ENCODE assay signal across 19 mouse cellular contexts in the genomic region with DNA sequence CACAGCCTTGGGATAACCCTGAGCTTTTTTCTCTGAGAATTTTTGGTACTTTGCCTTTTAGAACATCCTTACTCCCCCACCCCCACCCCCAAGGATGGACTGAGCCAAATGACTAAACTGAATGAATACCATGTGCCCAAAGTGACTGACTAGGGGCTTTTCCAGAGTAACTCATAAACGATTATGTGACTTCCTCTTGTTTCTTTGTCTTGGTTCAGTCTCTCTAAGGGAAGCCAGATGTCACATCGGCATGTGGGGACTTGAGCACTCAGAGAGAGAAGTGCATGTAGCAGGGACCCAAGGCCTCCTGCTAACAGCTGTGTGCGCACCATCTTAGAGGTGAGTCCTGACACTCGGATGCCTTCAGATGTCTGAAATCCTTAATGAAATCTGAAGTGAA.
DNase-seq lines count a peak whose midpoint lies in the region; ATAC-seq lines count a peak whose summit lies in the region.
"Had no signal": no experiment of that assay in that cellular context is flagged by ENCODE, and none has a peak within 500 bp of the region (broad histone marks: within the 10 kb centered on the region; RNA-seq: fewer than 3 reads in every experiment).

No protein-coding gene starts in this region.

- intact Hi-C loops in heart, postnatal 10 days (cut with DNase I): no loop called here

- H3K4me2 ChIP-seq in hindbrain, embryonic 11.5 days (replicated peaks; ENCODE audit: low read depth, low read length): no peak overlapping the region
- H3K4me2 ChIP-seq in embryonic facial prominence, embryonic 15.5 days (replicated peaks): no peak overlapping the region
- H3K4me2 ChIP-seq in forebrain, embryonic 15.5 days (replicated peaks): no peak overlapping the region
- H3K4me2 ChIP-seq: forebrain, embryonic 12.5 days; intestine, embryonic 15.5 days; limb, embryonic 12.5 days; liver, embryonic 15.5 days; neural tube, embryonic 13.5 days had no signal

- no peak for ATAC-seq in hindbrain, embryonic 11.5 days (ENCODE audit: low FRiP score)
- ATAC-seq in common myeloid progenitor, adult 5-6 weeks (replicated peaks; ENCODE audit: low read depth, poor library complexity, severe bottlenecking): 0 out of 2 replicates have a peak, but pooled peaks have one; percentile 15
- 0 out of 2 replicates have a peak, but pooled peaks have one; percentile 7 for ATAC-seq in embryonic facial prominence, embryonic 15.5 days (ENCODE audit: insufficient number of reproducible peaks, low FRiP score, low TSS enrichment, low read depth)
- ATAC-seq in forebrain, embryonic 15.5 days (replicated peaks): no peak
- ATAC-seq: intestine, embryonic 15.5 days had no signal

- peaks cover 12% of the 10 kb centered on the region for H3K4me1 ChIP-seq in hindbrain, embryonic 10.5 days (replicated peaks)
- H3K4me1 ChIP-seq in hindbrain, embryonic 11.5 days (replicated peaks; ENCODE audit: control insufficient read depth, insufficient read depth, low read length): no peaks in the 10 kb centered on the region
- no peaks in the 10 kb centered on the region for H3K4me1 ChIP-seq in embryonic facial prominence, embryonic 15.5 days
- H3K4me1 ChIP-seq in forebrain, embryonic 15.5 days: no peaks in the 10 kb centered on the region
- H3K4me1 ChIP-seq: forebrain, embryonic 12.5 days; intestine, embryonic 15.5 days; neural tube, embryonic 13.5 days had no signal

- no peaks in the 10 kb centered on the region for H3K9me3 ChIP-seq in hindbrain, embryonic 10.5 days
- no peaks in the 10 kb centered on the region for H3K9me3 ChIP-seq in hindbrain, embryonic 11.5 days (ENCODE audit: control insufficient read depth, low read length)
- H3K9me3 ChIP-seq in embryonic facial prominence, embryonic 15.5 days (replicated peaks): no peaks in the 10 kb centered on the region
- no peaks in the 10 kb centered on the region for H3K9me3 ChIP-seq in forebrain, embryonic 15.5 days
- H3K9me3 ChIP-seq: forebrain, embryonic 12.5 days; intestine, embryonic 15.5 days; limb, embryonic 12.5 days; liver, embryonic 15.5 days; midbrain, embryonic 10.5 days; neural tube, embryonic 13.5 days had no signal

- no peak overlapping the region for H3K4me3 ChIP-seq in hindbrain, embryonic 10.5 days
- H3K4me3 ChIP-seq in hindbrain, embryonic 11.5 days (ENCODE audit: low read depth, low read length): no peak overlapping the region
- H3K4me3 ChIP-seq in embryonic facial prominence, embryonic 15.5 days (replicated peaks): no peak overlapping the region
- H3K4me3 ChIP-seq in forebrain, embryonic 15.5 days: no peak overlapping the region
- H3K4me3 ChIP-seq: forebrain, embryonic 12.5 days; intestine, embryonic 15.5 days; limb, embryonic 12.5 days; liver, embryonic 15.5 days; midbrain, embryonic 10.5 days; neural tube, embryonic 13.5 days had no signal

- WGBS in hindbrain, embryonic 10.5 days: 63% methylated on average over 4 of the region's 4 CpGs
- WGBS in hindbrain, embryonic 11.5 days: 49% methylated on average over 4 of the region's 4 CpGs
- WGBS in embryonic facial prominence, embryonic 15.5 days: 25% methylated on average over 4 of the region's 4 CpGs
- WGBS in forebrain, embryonic 15.5 days: 66% methylated on average over 4 of the region's 4 CpGs

- H3K36me3 ChIP-seq in hindbrain, embryonic 10.5 days: no peaks in the 10 kb centered on the region
- H3K36me3 ChIP-seq in hindbrain, embryonic 11.5 days (ENCODE audit: control insufficient read depth, insufficient read depth, low read length): no peaks in the 10 kb centered on the region
- H3K36me3 ChIP-seq in embryonic facial prominence, embryonic 15.5 days: no peaks in the 10 kb centered on the region
- no peaks in the 10 kb centered on the region for H3K36me3 ChIP-seq in splenic B cell, adult 2 months (ENCODE audit: control insufficient read depth, insufficient read depth, low read length, poor library complexity, severe bottlenecking)
- H3K36me3 ChIP-seq in forebrain, embryonic 15.5 days: no peaks in the 10 kb centered on the region
- H3K36me3 ChIP-seq: forebrain, embryonic 12.5 days; intestine, embryonic 15.5 days; limb, embryonic 12.5 days; liver, embryonic 15.5 days; midbrain, embryonic 10.5 days; neural tube, embryonic 13.5 days had no signal

- DNase-seq in hindbrain, embryonic 10.5 days (ENCODE audit: low spot score): no peak
- DNase-seq in hindbrain, embryonic 11.5 days (ENCODE audit: low spot score): no peak
- peak; percentile 19 for DNase-seq in splenic B cell, adult 2 months (ENCODE audit: low read depth, low spot score)
- no peak for DNase-seq in heart, postnatal 10 days
- DNase-seq: cerebellum, postnatal 10 days; gastrocnemius, postnatal 36 days; lung, postnatal 14 days; right cerebral cortex, postnatal 14 days had no signal

- no peaks in the 10 kb centered on the region for H3K27me3 ChIP-seq in hindbrain, embryonic 10.5 days (ENCODE audit: insufficient read depth, poor library complexity, severe bottlenecking)
- H3K27me3 ChIP-seq in hindbrain, embryonic 11.5 days (ENCODE audit: control insufficient read depth, insufficient read depth, low read length): no peaks in the 10 kb centered on the region
- no peaks in the 10 kb centered on the region for H3K27me3 ChIP-seq in embryonic facial prominence, embryonic 15.5 days
- H3K27me3 ChIP-seq in splenic B cell, adult 2 months (ENCODE audit: control insufficient read depth, insufficient read depth, low read length, poor library complexity, severe bottlenecking): no peaks in the 10 kb centered on the region
- no peaks in the 10 kb centered on the region for H3K27me3 ChIP-seq in forebrain, embryonic 15.5 days
- H3K27me3 ChIP-seq: forebrain, embryonic 12.5 days; intestine, embryonic 15.5 days; limb, embryonic 12.5 days; neural tube, embryonic 13.5 days had no signal

- H3K9ac ChIP-seq in hindbrain, embryonic 11.5 days (ENCODE audit: low read depth, low read length): no peak overlapping the region
- no peak overlapping the region for H3K9ac ChIP-seq in embryonic facial prominence, embryonic 15.5 days
- H3K9ac ChIP-seq in forebrain, embryonic 15.5 days (replicated peaks): no peak overlapping the region
- H3K9ac ChIP-seq: forebrain, embryonic 12.5 days; intestine, embryonic 15.5 days; limb, embryonic 12.5 days; liver, embryonic 15.5 days; neural tube, embryonic 13.5 days had no signal

- 0 out of 2 replicates have a peak overlapping the region, but pooled peaks have one; percentile 16 for H3K27ac ChIP-seq in hindbrain, embryonic 10.5 days
- no peak overlapping the region for H3K27ac ChIP-seq in hindbrain, embryonic 11.5 days (ENCODE audit: low read depth, low read length)
- H3K27ac ChIP-seq in embryonic facial prominence, embryonic 15.5 days (replicated peaks): peak overlapping the region; percentile 68
- H3K27ac ChIP-seq in forebrain, embryonic 15.5 days (replicated peaks): no peak overlapping the region
- H3K27ac ChIP-seq: forebrain, embryonic 12.5 days; intestine, embryonic 15.5 days; kidney, postnatal 0 days; limb, embryonic 12.5 days; liver, embryonic 15.5 days; midbrain, embryonic 10.5 days; neural tube, embryonic 13.5 days; stomach, postnatal 0 days had no signal

Comparison
In these comparisons a context has a peak if more than half of its experiments do, and no peak if none do; other contexts are left out.
1. H3K27ac ChIP-seq: peak in hindbrain, embryonic 10.5 days (single experiment) and embryonic facial prominence, embryonic 15.5 days (single experiment); none in hindbrain, embryonic 11.5 days (single experiment) and forebrain, embryonic 15.5 days (single experiment).
2. ATAC-seq: peak in common myeloid progenitor, adult 5-6 weeks (single experiment) and embryonic facial prominence, embryonic 15.5 days (single experiment); none in hindbrain, embryonic 11.5 days (single experiment) and forebrain, embryonic 15.5 days (single experiment).